Comparison of ENCODE assay signal across 21 mouse cellular contexts in genomic region chr2:93160467-93161035, GRCm38 (mm10). TPM values are rescaled to one million over a fixed set of nuclear protein-coding genes. Genes with fewer than 3 reads are reported as not detected.
DNase-seq lines count a peak whose midpoint lies in the region; ATAC-seq lines count a peak whose summit lies in the region.
"Had no signal": no experiment of that assay in that cellular context is flagged by ENCODE, and none has a peak within 500 bp of the region (broad histone marks: within the 10 kb centered on the region; RNA-seq: fewer than 3 reads in every experiment).

No protein-coding gene starts in this region.

- H3K4me1 ChIP-seq in hindbrain, embryonic 12.5 days: peaks cover 8% of the 10 kb centered on the region; the same call in 1 of the 2 replicates
- peaks cover 15% of the 10 kb centered on the region; the same call in 1 of the 2 replicates for H3K4me1 ChIP-seq in midbrain, embryonic 10.5 days
- peaks cover 6% of the 10 kb centered on the region for H3K4me1 ChIP-seq in midbrain, embryonic 16.5 days (ENCODE audit: control insufficient read depth, insufficient read depth, low read length)

- peak overlapping the region; percentile 30; the same call in 1 of the 2 replicates for H3K27ac ChIP-seq in hindbrain, embryonic 12.5 days
- peak overlapping the region; percentile 46 for H3K27ac ChIP-seq in midbrain, embryonic 10.5 days (replicated peaks)
- H3K27ac ChIP-seq in midbrain, embryonic 16.5 days (ENCODE audit: low read length): peak overlapping the region; percentile 62
- H3K27ac ChIP-seq: embryonic facial prominence, embryonic 13.5 days had no signal

- H3K36me3 ChIP-seq in hindbrain, embryonic 12.5 days: no peaks in the 10 kb centered on the region
- no peaks in the 10 kb centered on the region for H3K36me3 ChIP-seq in midbrain, embryonic 10.5 days
- no peaks in the 10 kb centered on the region for H3K36me3 ChIP-seq in midbrain, embryonic 16.5 days (ENCODE audit: control insufficient read depth, insufficient read depth, low read length)
- H3K36me3 ChIP-seq: embryonic facial prominence, embryonic 13.5 days; heart, embryonic 12.5 days had no signal

- WGBS in hindbrain, embryonic 12.5 days: 64% methylated on average over 4 of the region's 4 CpGs
- WGBS in midbrain, embryonic 10.5 days: 70% methylated on average over 4 of the region's 4 CpGs
- WGBS in midbrain, embryonic 16.5 days: 49% methylated on average over 4 of the region's 4 CpGs

- DNase-seq in cerebellum, postnatal 10 days: peak; percentile 43 to 54
- no peak for DNase-seq in cerebellum, postnatal 36 days
- no peak for DNase-seq in midbrain, embryonic 10.5 days (ENCODE audit: low spot score)
- no peak for DNase-seq in gastrocnemius, postnatal 25 days
- DNase-seq in retina, embryonic 14.5 days (ENCODE audit: low spot score): no peak
- DNase-seq: adrenal gland, postnatal 14 days; cerebellum, adult 9-11 months; gastrocnemius, postnatal 10 days; heart, adult 11 months; heart, postnatal 10 days; kidney, postnatal 25 days; layer of hippocampus, postnatal 36 days; lung, postnatal 4 days; right cerebral cortex, postnatal 25 days; thymus, postnatal 25 days had no signal

- no peaks in the 10 kb centered on the region for H3K27me3 ChIP-seq in hindbrain, embryonic 12.5 days
- no peaks in the 10 kb centered on the region for H3K27me3 ChIP-seq in midbrain, embryonic 10.5 days (ENCODE audit: low read depth, poor library complexity, severe bottlenecking)
- no peaks in the 10 kb centered on the region for H3K27me3 ChIP-seq in midbrain, embryonic 16.5 days (ENCODE audit: control insufficient read depth, insufficient read depth, low read depth, low read length)
- H3K27me3 ChIP-seq: embryonic facial prominence, embryonic 13.5 days had no signal

- peak; percentile 54 for ATAC-seq in hindbrain, embryonic 12.5 days (ENCODE audit: low FRiP score)
- ATAC-seq in midbrain, embryonic 16.5 days: no peak
- ATAC-seq: forebrain, embryonic 14.5 days; intestine, postnatal 0 days had no signal

- no peak overlapping the region for H3K9ac ChIP-seq in hindbrain, embryonic 12.5 days
- no peak overlapping the region for H3K9ac ChIP-seq in midbrain, embryonic 16.5 days (ENCODE audit: low read depth, low read length)
- H3K9ac ChIP-seq: embryonic facial prominence, embryonic 13.5 days; heart, embryonic 12.5 days had no signal

- no peak overlapping the region for H3K4me3 ChIP-seq in hindbrain, embryonic 12.5 days
- no peak overlapping the region for H3K4me3 ChIP-seq in midbrain, embryonic 10.5 days
- no peak overlapping the region for H3K4me3 ChIP-seq in midbrain, embryonic 16.5 days (ENCODE audit: low read depth, low read length)
- H3K4me3 ChIP-seq: embryonic facial prominence, embryonic 13.5 days; heart, embryonic 12.5 days had no signal

- no peaks in the 10 kb centered on the region for H3K9me3 ChIP-seq in hindbrain, embryonic 12.5 days (replicated peaks)
- H3K9me3 ChIP-seq in midbrain, embryonic 10.5 days (replicated peaks): no peaks in the 10 kb centered on the region
- no peaks in the 10 kb centered on the region for H3K9me3 ChIP-seq in midbrain, embryonic 16.5 days (replicated peaks; ENCODE audit: control insufficient read depth, low read length, poor library complexity, severe bottlenecking)
- H3K9me3 ChIP-seq: embryonic facial prominence, embryonic 13.5 days; heart, embryonic 12.5 days had no signal

- H3K4me2 ChIP-seq in hindbrain, embryonic 12.5 days (replicated peaks): no peak overlapping the region
- no peak overlapping the region for H3K4me2 ChIP-seq in midbrain, embryonic 16.5 days (ENCODE audit: low read length)
- H3K4me2 ChIP-seq: embryonic facial prominence, embryonic 13.5 days; heart, embryonic 12.5 days had no signal

RNA-seq across cellular contexts. Expression of gene Trp53i11, which starts 26.8 kb away (rescaled TPM):
- 142 and 180 TPM in 2 replicates for polyA plus RNA-seq in hindbrain, embryonic 12.5 days (2016; fragmentation: Nextera tagmentation; extraction: Ambion mirVana)
- polyA plus RNA-seq in midbrain, embryonic 10.5 days (2016; fragmentation: Nextera tagmentation; extraction: Ambion mirVana): 171 and 214 TPM in 2 replicates
- 125 and 139 TPM in 2 replicates for polyA plus RNA-seq in midbrain, embryonic 16.5 days (2015; fragmentation: Nextera tagmentation; extraction: Ambion mirVana)
- total RNA-seq in gastrocnemius, postnatal 25 days (2021): 1 to 10 TPM; 3.5 to 7.0 TPM

Comparison
In these comparisons a context has a peak if more than half of its experiments do, and no peak if none do; other contexts are left out.
1. DNase-seq: peak in cerebellum, postnatal 10 days (2 of 2); none in cerebellum, postnatal 36 days (0 of 2), midbrain, embryonic 10.5 days (single experiment), gastrocnemius, postnatal 25 days (single experiment) and retina, embryonic 14.5 days (single experiment).
2. Peak in every context shown above with its lines, with median percentiles within 50 percentile points of each other: H3K27ac ChIP-seq.